Mouse (Mus musculus) induced T-regulatory cell, adult 2 months (primary cell): ENCODE data around the gene Gipc3.

Experiments
- DNase-seq: peaks from one replicate; pipeline ENCODE4 v3.0.0-alpha.2; 2012; ENCODE audit warnings: low read depth

Gipc3 gene

GRCm38 (mm10) chr10:81321436-81321835 lies 21.6 kb downstream of the Gipc3 start:
- no peak for DNase-seq

- peak; percentile 100 for DNase-seq
These were observed 22.3 kb downstream of the Gipc3 start, which contains the start of gene Cactin for GRCm38 (mm10) chr10:81320550-81321347. Cactin (plus strand) TSS chr10:81321103.

- peak; percentile 99 for DNase-seq
These were observed 23.1 kb downstream of the Gipc3 start for GRCm38 (mm10) chr10:81319741-81320549.

- DNase-seq, result peak; percentile 48
These were observed 23.8 kb downstream of the Gipc3 start for GRCm38 (mm10) chr10:81319330-81319699.

- DNase-seq, result no peak
These were observed 24.3 kb downstream of the Gipc3 start for GRCm38 (mm10) chr10:81318589-81319329.

GRCm38 (mm10) chr10:81317273-81317672 lies 25.8 kb downstream of the Gipc3 start:
- DNase-seq, result peak; percentile 39

- DNase-seq, result peak; percentile 48
These were observed 26.6 kb downstream of the Gipc3 start for GRCm38 (mm10) chr10:81316338-81317060.

- DNase-seq, result no peak
These were observed 27.5 kb downstream of the Gipc3 start for GRCm38 (mm10) chr10:81315587-81315986.

GRCm38 (mm10) chr10:81314201-81314600 lies 28.9 kb downstream of the Gipc3 start:
- no peak for DNase-seq

GRCm38 (mm10) chr10:81313581-81313980 lies 29.5 kb downstream of the Gipc3 start:
- no peak for DNase-seq

GRCm38 (mm10) chr10:81309571-81309970 lies 33.5 kb downstream of the Gipc3 start:
- peak; percentile 82 for DNase-seq

- no peak for DNase-seq
These were observed 36.0 kb downstream of the Gipc3 start for GRCm38 (mm10) chr10:81306837-81307682.

- DNase-seq, result no peak
These were observed 36.8 kb downstream of the Gipc3 start for GRCm38 (mm10) chr10:81306173-81306668.

GRCm38 (mm10) chr10:81305663-81306062 lies 37.4 kb downstream of the Gipc3 start:
- no peak for DNase-seq

- DNase-seq, result peak; percentile 85
These were observed 38.3 kb downstream of the Gipc3 start for GRCm38 (mm10) chr10:81304597-81305238.

GRCm38 (mm10) chr10:81303761-81304160 lies 39.3 kb downstream of the Gipc3 start:
- peak; percentile 76 for DNase-seq

GRCm38 (mm10) chr10:81303258-81303657 lies 39.8 kb downstream of the Gipc3 start:
- peak; percentile 50 for DNase-seq

- DNase-seq, result peak; percentile 42
These were observed 40.3 kb downstream of the Gipc3 start for GRCm38 (mm10) chr10:81302781-81303218.

GRCm38 (mm10) chr10:81302288-81302687 lies 40.8 kb downstream of the Gipc3 start:
- DNase-seq, result no peak

- no peak for DNase-seq
These were observed 41.7 kb downstream of the Gipc3 start for GRCm38 (mm10) chr10:81301321-81301720.
